13 mouse cellular contexts compared by ENCODE assay signal in the genomic region with DNA sequence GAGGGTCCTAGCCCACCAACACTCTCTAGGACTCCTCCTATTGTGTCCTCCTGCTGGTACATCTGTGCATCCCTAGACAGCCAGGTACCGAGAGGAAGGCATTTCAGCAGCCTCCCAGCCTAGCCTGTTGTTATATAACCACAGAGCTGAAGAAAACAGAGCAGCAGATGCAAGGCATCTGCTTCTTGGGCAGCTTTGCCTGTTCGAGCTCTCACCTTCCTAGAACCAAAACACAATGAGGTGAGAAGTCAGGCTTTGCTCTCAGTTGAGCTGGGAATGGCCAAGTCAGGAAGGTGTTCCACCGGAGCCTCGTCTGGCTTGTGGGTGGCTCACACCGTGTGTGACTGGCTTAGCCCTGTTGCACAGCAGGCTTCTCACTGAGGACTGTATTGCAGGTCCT. TPM values are rescaled to one million over a fixed set of nuclear protein-coding genes. Genes with fewer than 3 reads are reported as not detected.
"Had no signal": no experiment of that assay in that cellular context is flagged by ENCODE, and none has a peak within 500 bp of the region (broad histone marks: within the 10 kb centered on the region; RNA-seq: fewer than 3 reads in every experiment).

No protein-coding gene starts in this region.

- H3K4me3 ChIP-seq: kidney, embryonic 15.5 days; limb, embryonic 13.5 days; midbrain, embryonic 13.5 days; myocyte; neural tube, embryonic 15.5 days had no signal

- H3K27ac ChIP-seq: kidney, embryonic 15.5 days; limb, embryonic 13.5 days; liver, embryonic 14.5 days; midbrain, embryonic 13.5 days; neural tube, embryonic 15.5 days had no signal

- ATAC-seq: lung, postnatal 0 days; midbrain, embryonic 13.5 days had no signal

- DNase-seq: kidney, adult 2 months; kidney, postnatal 14 days; lung, adult 18-20 months; lung, postnatal 36 days; thymus, postnatal 36 days had no signal

- H3K27me3 ChIP-seq: midbrain, embryonic 13.5 days; neural tube, embryonic 15.5 days had no signal

- H3K4me1 ChIP-seq: kidney, embryonic 15.5 days; limb, embryonic 13.5 days had no signal

RNA-seq across cellular contexts. Expression of a gene that starts 8.8 kb away (rescaled TPM):
- total RNA-seq: megakaryocyte progenitor cell, adult 5-6 weeks had no signal
- polyA plus RNA-seq: lung, postnatal 0 days; myocyte had no signal
